Mouse (Mus musculus) C2C12 (cell line): ENCODE data around the gene Sdc1. TPM values are rescaled to one million over a fixed set of nuclear protein-coding genes. Genes with fewer than 3 reads are reported as not detected.

Experiments
- H3K27me3 ChIP-seq: one replicate; pipeline ENCODE4 v1.6.1; 2011; ENCODE audit not compliant: control insufficient read depth, insufficient read depth, insufficient read length
- H3K36me3 ChIP-seq: one replicate; pipeline ENCODE4 v1.6.1; 2011; ENCODE audit not compliant: control insufficient read depth, insufficient read depth
- H3K4me3 ChIP-seq: one replicate; pipeline ENCODE4 v1.5.1; 2011; ENCODE audit warnings: mild to moderate bottlenecking, control low read depth; ENCODE audit not compliant: poor library complexity, insufficient read depth, severe bottlenecking
- H3K79me2 ChIP-seq: one replicate; pipeline ENCODE4 v1.6.1; 2011; ENCODE audit not compliant: control insufficient read depth, insufficient read depth
- H3K79me3 ChIP-seq: one replicate; pipeline ENCODE4 v1.6.1; 2011; ENCODE audit warnings: low read depth, control low read depth
- H3ac ChIP-seq: one replicate; pipeline ENCODE3; 2011; ENCODE audit warnings: low read depth; ENCODE audit not compliant: control insufficient read depth, insufficient read length
- CEBPB ChIP-seq: IDR thresholded peaks from one replicate; pipeline ENCODE4 v1.6.1; 2011; ENCODE audit warnings: low read depth, mild to moderate bottlenecking, control low read depth, moderate library complexity
- CTCF ChIP-seq: IDR thresholded peaks from one replicate; pipeline ENCODE4 v1.5.1; 2011; ENCODE audit not compliant: control insufficient read depth, insufficient read depth, insufficient read length
- FOSL1 ChIP-seq: IDR thresholded peaks from one replicate; pipeline ENCODE4 v1.8.0; 2011; ENCODE audit warnings: mild to moderate bottlenecking, low read length; ENCODE audit not compliant: poor library complexity, insufficient read depth, severe bottlenecking
- MAX ChIP-seq: IDR thresholded peaks from one replicate; pipeline ENCODE4 v1.6.1; 2011; ENCODE audit warnings: mild to moderate bottlenecking, control low read depth
- MYOD1 ChIP-seq: IDR thresholded peaks from one replicate; pipeline ENCODE4 v1.6.1; 2011; ENCODE audit warnings: low read depth; ENCODE audit not compliant: control insufficient read depth, insufficient read length
- MYOG ChIP-seq: IDR thresholded peaks from one replicate; pipeline ENCODE4 v1.6.1; 2011; ENCODE audit not compliant: control insufficient read depth, insufficient read length; ENCODE audit errors: extremely low read depth
- USF1 ChIP-seq: IDR thresholded peaks from one replicate; pipeline ENCODE4 v1.6.1; 2011; ENCODE audit warnings: low read depth, mild to moderate bottlenecking, control low read depth, moderate library complexity
- polyA plus RNA-seq: library from polyadenylated mRNA; unstranded; fragments of >200 nt; fragmentation: generic; extraction: Trizol; gene quantifications from one replicate; pipeline ENCODE4 v1.2.1, GENCODE M21; 2012; ENCODE audit warnings: missing spikeins

Gene Sdc1
- polyA plus RNA-seq, 1 experiment, result 112 TPM

DNA sequence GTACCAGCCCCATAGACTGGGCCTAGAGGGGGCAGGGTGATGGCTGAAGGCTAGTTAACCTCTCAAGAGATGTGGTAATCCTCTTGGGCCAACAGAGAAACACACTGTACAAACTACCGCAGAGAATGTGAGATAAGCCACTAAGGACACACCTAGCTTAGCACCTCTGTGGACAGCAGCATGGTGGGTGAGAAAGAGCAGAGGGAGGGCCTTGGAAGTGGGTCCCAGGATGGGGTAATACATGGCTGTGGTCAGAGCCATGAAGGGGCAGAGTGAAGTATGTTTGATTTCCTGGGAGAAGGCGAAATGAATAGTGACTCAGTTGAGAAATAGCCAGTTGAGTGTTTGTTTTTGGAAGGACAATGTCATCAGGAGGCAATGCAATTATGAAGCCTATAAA lies 38.0 kb downstream of the Sdc1 start:
- Histone ChIP-seq H3K36me3 (no peaks in the 10 kb centered on the region), H3K79me3 (no peaks in the 10 kb centered on the region), H3ac (no peak overlapping the region), H3K4me3 (no peak overlapping the region), H3K79me2 (no peaks in the 10 kb centered on the region), H3K27me3 (no peaks in the 10 kb centered on the region)
- TF ChIP-seq CTCF, result no peak
- TF ChIP-seq CEBPB, result peak; percentile 75
- no peak for TF ChIP-seq MAX
- peak; percentile 7 for TF ChIP-seq MYOD1
- no peak for TF ChIP-seq MYOG

GRCm38 (mm10) chr12:8809626-8810025 lies 38.5 kb downstream of the Sdc1 start:
- no peaks in the 10 kb centered on the region for H3K36me3 ChIP-seq
- no peaks in the 10 kb centered on the region for H3K79me3 ChIP-seq
- H3ac ChIP-seq, result no peak overlapping the region
- H3K4me3 ChIP-seq, result no peak overlapping the region
- no peaks in the 10 kb centered on the region for H3K27me3 ChIP-seq
- no peak for TF ChIP-seq MAX
- TF ChIP-seq USF1, result no peak
- TF ChIP-seq MYOD1, result no peak
- TF ChIP-seq CTCF, result no peak
- no peak for TF ChIP-seq CEBPB
- TF ChIP-seq FOSL1, result no peak
- TF ChIP-seq MYOG, result no peak
- H3K79me2 ChIP-seq, result no peaks in the 10 kb centered on the region

DNA sequence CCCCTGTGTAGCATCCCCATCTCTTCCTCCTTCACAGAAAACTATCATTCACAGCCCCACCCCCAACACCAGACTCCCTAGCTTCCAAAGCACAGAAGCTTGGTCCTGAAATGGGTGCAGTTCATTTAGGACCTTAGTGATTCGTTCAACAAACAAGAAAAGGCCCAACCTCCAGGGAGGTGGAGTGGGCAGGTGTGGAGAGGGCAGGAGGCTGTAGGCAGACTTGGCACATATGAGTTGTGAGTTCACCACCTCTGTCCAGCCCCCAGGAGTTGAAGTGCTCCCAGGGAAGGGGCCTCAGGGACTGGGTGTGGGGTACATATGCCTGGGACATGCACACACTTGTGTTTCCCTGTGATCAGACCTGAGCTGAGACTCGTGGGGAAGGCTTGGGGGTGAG lies 39.8 kb downstream of the Sdc1 start:
- TF ChIP-seq CEBPB, result no peak
- no peak for TF ChIP-seq MAX
- no peak for TF ChIP-seq MYOD1
- TF ChIP-seq MYOG, result no peak
- no peak for TF ChIP-seq USF1
- TF ChIP-seq FOSL1, result no peak
- no peak for TF ChIP-seq CTCF
- no peak overlapping the region for H3ac ChIP-seq
- H3K79me2 ChIP-seq, result no peaks in the 10 kb centered on the region
- no peak overlapping the region for H3K4me3 ChIP-seq
- no peaks in the 10 kb centered on the region for H3K27me3 ChIP-seq
- no peaks in the 10 kb centered on the region for H3K79me3 ChIP-seq
- no peaks in the 10 kb centered on the region for H3K36me3 ChIP-seq

- TF ChIP-seq MAX, result peak; percentile 31
- TF ChIP-seq FOSL1, result no peak
- TF ChIP-seq MYOG, result no peak
- TF ChIP-seq MYOD1, result no peak
- TF ChIP-seq CEBPB, result no peak
- peak; percentile 60 for TF ChIP-seq CTCF
- TF ChIP-seq USF1, result peak; percentile 12
- no peaks in the 10 kb centered on the region for H3K79me3 ChIP-seq
- H3K4me3 ChIP-seq, result no peak overlapping the region
- no peaks in the 10 kb centered on the region for H3K36me3 ChIP-seq
- no peaks in the 10 kb centered on the region for H3K27me3 ChIP-seq
- no peaks in the 10 kb centered on the region for H3K79me2 ChIP-seq
- H3ac ChIP-seq, result peak overlapping the region; percentile 40
Measured at GRCm38 (mm10) chr12:8811441-8811871, 40.3 kb downstream of the Sdc1 start.

DNA sequence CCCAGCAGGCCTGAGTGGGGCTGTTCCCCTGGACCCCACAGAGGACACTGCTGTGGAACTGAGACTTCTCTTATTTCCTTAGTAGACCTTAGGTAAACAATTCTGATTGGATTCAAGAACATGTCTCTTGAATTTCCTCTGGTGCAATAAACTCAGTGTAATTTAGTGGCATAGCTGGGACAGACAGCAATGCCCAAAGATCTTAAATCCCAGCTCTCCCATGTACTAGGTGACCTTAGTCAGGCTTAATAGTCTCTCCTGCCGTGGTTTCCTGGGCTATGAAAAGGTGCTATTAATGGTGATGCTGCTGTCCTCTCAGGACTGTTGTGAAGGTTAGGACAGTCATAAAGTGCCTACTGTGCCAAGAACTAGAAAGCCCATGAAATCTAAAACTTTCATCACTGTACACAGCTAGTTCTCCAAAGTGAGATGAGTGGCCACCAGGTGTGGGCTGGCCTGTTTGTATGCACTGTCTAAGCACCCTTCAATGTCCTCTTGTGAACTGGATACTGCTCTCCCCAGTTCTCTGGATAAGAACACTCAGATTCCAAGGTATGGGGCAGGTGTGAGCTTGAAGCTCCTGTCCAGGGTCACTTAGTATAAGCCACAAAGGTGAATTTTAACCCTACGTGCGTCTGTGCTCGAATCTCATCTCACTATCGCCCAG lies 40.9 kb downstream of the Sdc1 start:
- H3K27me3 ChIP-seq, result no peaks in the 10 kb centered on the region

More for the DNA sequence above, 40.9 kb downstream of the Sdc1 start:
- H3K79me2 ChIP-seq, result no peaks in the 10 kb centered on the region
- no peaks in the 10 kb centered on the region for H3K79me3 ChIP-seq
- H3ac ChIP-seq, result peak overlapping the region; percentile 40
- H3K4me3 ChIP-seq, result no peak overlapping the region
- TF ChIP-seq CEBPB (no peak), MAX (no peak), MYOD1 (no peak), FOSL1 (no peak), MYOG (no peak), USF1 (no peak), CTCF (no peak)
- H3K36me3 ChIP-seq, result no peaks in the 10 kb centered on the region
